Mouse (Mus musculus) forebrain, postnatal 0 days (tissue): ENCODE data around the gene Ccdc32. TPM values are rescaled to one million over a fixed set of nuclear protein-coding genes. Genes with fewer than 3 reads are reported as not detected.

Experiments used
- ATAC-seq: fragments of 200-750 bp; cut with Nextera tagmentation; 2 replicates; pipeline ENCODE4 v1.8.0; 2017; ENCODE audit warnings: mild to moderate bottlenecking, moderate library complexity
- DNase-seq: peaks from one replicate; pipeline ENCODE4 v3.0.0-alpha.2; 2015
- H3K27ac ChIP-seq: fragments of 300-500 bp; sonication (generic); 2 replicates; pipeline ENCODE4 v1.5.1; 2014; ENCODE audit warnings: low read depth, mild to moderate bottlenecking, antibody characterized with exemption, low read length, moderate library complexity, mixed read lengths
- H3K27me3 ChIP-seq: fragments of 300-500 bp; sonication (generic); 2 replicates; pipeline ENCODE4 v1.6.1; 2014; ENCODE audit warnings: mild to moderate bottlenecking, low read length, mixed read lengths; ENCODE audit not compliant: insufficient read depth
- H3K36me3 ChIP-seq: fragments of 300-500 bp; sonication (generic); 2 replicates; pipeline ENCODE4 v1.6.1; 2014; ENCODE audit warnings: mild to moderate bottlenecking, moderate library complexity; ENCODE audit not compliant: insufficient read depth
- H3K4me1 ChIP-seq: fragments of 300-500 bp; sonication (generic); 2 replicates; pipeline ENCODE4 v1.6.1; 2014; ENCODE audit warnings: antibody characterized with exemption; ENCODE audit not compliant: insufficient read depth
- H3K4me2 ChIP-seq: fragments of 300-500 bp; sonication (generic); 2 replicates; pipeline ENCODE4 v1.6.1; 2014; ENCODE audit warnings: low read depth, mild to moderate bottlenecking, moderate library complexity
- H3K4me3 ChIP-seq: fragments of 300-500 bp; sonication (generic); 2 replicates; pipeline ENCODE4 v1.5.1; 2014; ENCODE audit warnings: low read depth, low read length, mixed read lengths
- H3K9ac ChIP-seq: fragments of 300-500 bp; sonication (generic); 2 replicates; pipeline ENCODE4 v1.6.1; 2014; ENCODE audit warnings: mild to moderate bottlenecking
- H3K9me3 ChIP-seq: fragments of 300-500 bp; sonication (generic); 2 replicates; pipeline ENCODE4 v1.6.1; 2016; ENCODE audit warnings: low read length
- CTCF ChIP-seq: sonication (generic); IDR thresholded peaks from 2 replicates; pipeline ENCODE4 v1.5.1; 2016; ENCODE audit warnings: antibody characterized with exemption, control low read depth, low read depth
- WGBS: fragments of 180-500 bp; shearing (Covaris S2); extraction: QIAGEN DNeasy Blood & Tissue Kit; methylation state at CpG from one replicate; pipeline ENCODE4 v1.1.7; 2014; 5-methylcytosine and 5-hydroxymethylcytosine counted together
- polyA plus RNA-seq: library from polyadenylated mRNA; unstranded; fragments of >200 nt; fragmentation: Nextera tagmentation; extraction: Ambion mirVana; gene quantifications from 2 replicates; pipeline ENCODE4 v1.2.1, GENCODE M21; 2015
- total RNA-seq: library from RNA; depleted of rRNA; stranded (reverse); fragments of >200 nt; gene quantifications from 2 replicates; pipeline ENCODE4 v1.2.3, GENCODE M21; 2014; rRNA removed

The Ccdc32 gene
- total and polyA plus RNA-seq, 2 experiments from 2014 or later, result 51.4 to 56.3 TPM

DNA sequence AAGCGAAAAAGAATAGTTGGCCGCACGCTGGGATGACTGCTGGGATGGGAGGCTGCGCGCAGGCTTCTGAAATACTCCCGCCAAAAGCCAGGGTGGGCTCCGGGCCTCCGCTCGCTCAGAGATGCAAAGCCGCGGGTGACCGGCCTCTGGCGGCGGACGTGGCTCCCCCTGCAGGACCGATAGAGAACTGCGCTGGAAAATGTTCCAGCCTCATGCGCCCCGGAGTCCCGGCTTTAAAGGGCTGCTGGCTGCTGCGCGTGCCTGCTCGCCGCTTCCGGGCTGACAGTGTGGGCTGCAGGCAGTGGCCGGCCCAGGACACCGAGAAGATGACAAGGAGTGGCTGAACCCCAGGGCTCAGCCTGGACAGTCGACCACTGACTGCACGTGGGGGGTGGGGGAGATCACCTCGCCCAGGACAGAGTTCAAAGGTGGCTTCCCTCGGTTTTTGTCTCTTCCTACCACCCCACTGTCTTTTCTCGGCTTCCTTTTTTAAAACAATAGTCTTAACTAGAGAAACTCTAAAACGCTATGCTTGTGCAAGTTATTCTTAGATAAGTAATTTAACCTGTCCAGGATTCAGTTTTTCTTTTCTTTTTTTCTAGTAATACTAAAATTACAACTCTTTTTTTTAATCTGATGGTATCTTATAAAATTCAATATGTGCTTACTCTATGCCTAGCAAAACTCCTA, 56.4 kb downstream of the Ccdc32 start:
- Histone ChIP-seq H3K9me3 (no peaks in the 10 kb centered on the region), H3K9ac (peak overlapping the region; percentile 40; the same call in 1 of the 2 replicates), H3K36me3 (no peaks in the 10 kb centered on the region), H3K27me3 (peaks cover 23% of the 10 kb centered on the region), H3K4me2 (peak overlapping the region; percentile 84), H3K4me1 (0 out of 2 replicates have a peak, but pooled peaks cover 2% of the 10 kb centered on the region), H3K27ac (no peak overlapping the region), H3K4me3 (peak overlapping the region; percentile 39)
- peak; percentile 67 for ATAC-seq
- 2% methylated on average over 33 of the region's 33 CpGs for WGBS
- DNase-seq, result peak; percentile 91
- TF ChIP-seq CTCF, result peak; percentile 90

DNA sequence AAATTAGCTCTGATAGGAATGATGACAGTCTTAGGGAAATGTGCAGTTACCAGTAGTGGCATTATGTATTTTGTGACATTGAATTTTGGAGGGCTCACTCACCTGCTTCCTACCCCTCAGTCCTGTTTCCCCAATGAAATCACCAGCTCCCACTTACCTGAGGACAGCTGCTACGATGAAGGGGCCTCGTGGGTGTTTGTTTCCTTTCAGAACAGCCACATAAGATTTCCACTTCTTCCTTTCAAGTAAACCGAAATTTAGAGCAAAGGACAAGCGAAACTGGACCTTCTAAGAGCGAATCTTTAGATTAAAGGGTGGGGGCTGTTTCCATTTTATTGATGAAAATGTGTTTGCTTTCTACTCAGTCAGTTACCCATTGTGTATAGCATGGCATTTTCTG, 57.1 kb downstream of the Ccdc32 start:
- Histone ChIP-seq H3K4me3 (no peak overlapping the region), H3K27ac (no peak overlapping the region), H3K4me2 (0 out of 2 replicates have a peak overlapping the region, but pooled peaks have one; percentile 84), H3K9me3 (no peaks in the 10 kb centered on the region), H3K27me3 (peaks cover 17% of the 10 kb centered on the region), H3K36me3 (no peaks in the 10 kb centered on the region), H3K9ac (no peak overlapping the region), H3K4me1 (0 out of 2 replicates have a peak, but pooled peaks cover 2% of the 10 kb centered on the region)
- no peak for DNase-seq
- no peak for ATAC-seq
- WGBS, result 78% methylated on average over 5 of the region's 5 CpGs
- TF ChIP-seq CTCF, result no peak

DNA sequence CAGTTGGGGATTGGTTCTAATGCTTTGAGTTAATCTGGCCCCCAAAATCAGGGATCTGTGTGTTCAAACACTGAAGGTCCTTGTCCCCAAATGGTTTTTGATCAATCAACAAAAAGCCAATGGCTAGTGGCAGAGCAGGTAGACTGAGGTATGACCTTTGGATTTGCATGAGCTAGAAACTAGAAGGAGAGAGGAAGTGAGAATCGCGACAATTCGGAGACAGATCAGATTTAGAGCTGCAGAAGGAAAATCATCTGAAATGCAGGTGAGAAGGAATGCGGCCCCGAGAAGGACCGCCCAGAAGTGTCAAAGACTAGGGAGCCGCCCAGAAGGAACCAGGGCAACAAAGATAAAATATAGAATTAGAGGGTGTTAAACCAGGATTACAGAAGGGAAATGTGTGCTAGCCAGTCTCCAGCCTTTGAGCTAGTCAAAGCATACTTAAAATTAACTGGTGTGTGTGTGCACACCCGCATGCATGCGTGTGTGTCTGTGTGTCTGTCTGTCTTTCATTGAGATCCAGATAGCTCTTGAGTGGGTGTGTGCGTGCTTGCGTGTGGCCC, 59.5 kb downstream of the Ccdc32 start:
- no peak overlapping the region for H3K4me3 ChIP-seq
- H3K9me3 ChIP-seq, result no peaks in the 10 kb centered on the region
- 0 out of 2 replicates have a peak, but pooled peaks cover 2% of the 10 kb centered on the region for H3K4me1 ChIP-seq
- no peak overlapping the region for H3K4me2 ChIP-seq
- no peak overlapping the region for H3K27ac ChIP-seq
- no peak for ATAC-seq
- H3K9ac ChIP-seq, result no peak overlapping the region
- WGBS, result 88% methylated on average over 11 of the region's 11 CpGs
- H3K27me3 ChIP-seq, result peaks cover 12% of the 10 kb centered on the region
- H3K36me3 ChIP-seq, result no peaks in the 10 kb centered on the region
- TF ChIP-seq CTCF, result no peak
- DNase-seq, result no peak

Other genes starting within 250 kb of the Ccdc32 start
- gene Disp2, start 249.7 kb downstream of the Ccdc32 start, total RNA-seq, result 48.4 and 91.3 TPM in 2 replicates
- 25.4 and 40.4 TPM in 2 replicates for gene Disp2, start 249.7 kb downstream of the Ccdc32 start, polyA plus RNA-seq
- 7.1 and 7.5 TPM in 2 replicates for gene Knstrn, start 215.4 kb downstream of the Ccdc32 start, total RNA-seq
- 11.9 and 13.1 TPM in 2 replicates for gene Knstrn, start 215.4 kb downstream of the Ccdc32 start, polyA plus RNA-seq
- 49.0 and 50.5 TPM in 2 replicates for gene Ivd, start 167.4 kb downstream of the Ccdc32 start, total RNA-seq
- 42.9 and 45.8 TPM in 2 replicates for gene Ivd, start 167.4 kb downstream of the Ccdc32 start, polyA plus RNA-seq
- 18.0 and 19.9 TPM in 2 replicates for gene Bahd1, start 129.0 kb downstream of the Ccdc32 start, total RNA-seq
- gene Bahd1, start 129.0 kb downstream of the Ccdc32 start, polyA plus RNA-seq, result 4.6 and 5.1 TPM in 2 replicates
- gene Chst14, start 102.9 kb downstream of the Ccdc32 start, total RNA-seq, result 2.9 and 4.0 TPM in 2 replicates
- gene Chst14, start 102.9 kb downstream of the Ccdc32 start, polyA plus RNA-seq, result 3.6 and 3.9 TPM in 2 replicates
- 9.4 and 10.3 TPM in 2 replicates for gene Rpusd2, start 5.4 kb upstream of the Ccdc32 start, total RNA-seq
- gene Rpusd2, start 5.4 kb upstream of the Ccdc32 start, polyA plus RNA-seq, result 3.6 TPM in 2 replicates
- 4.6 and 5.0 TPM in 2 replicates for gene Knl1, start 17.7 kb upstream of the Ccdc32 start, total RNA-seq
- 3.8 and 5.2 TPM in 2 replicates for gene Knl1, start 17.7 kb upstream of the Ccdc32 start, polyA plus RNA-seq
- gene Rad51, start 83.4 kb upstream of the Ccdc32 start, total RNA-seq, result 1.2 and 1.4 TPM in 2 replicates
- 6.3 and 8.4 TPM in 2 replicates for gene Rad51, start 83.4 kb upstream of the Ccdc32 start, polyA plus RNA-seq
- 45.8 and 57.3 TPM in 2 replicates for gene Rmdn3, start 127.6 kb upstream of the Ccdc32 start, total RNA-seq
- gene Rmdn3, start 127.6 kb upstream of the Ccdc32 start, polyA plus RNA-seq, result 36.4 and 39.5 TPM in 2 replicates
- 0.38 TPM in 1 of 2 replicates, not detected in the other for gene Gchfr, start 138.4 kb upstream of the Ccdc32 start, total RNA-seq
- gene Gchfr, start 138.4 kb upstream of the Ccdc32 start, polyA plus RNA-seq, result 1.5 and 1.9 TPM in 2 replicates
- gene Gm14137, start 145.1 kb upstream of the Ccdc32 start, total RNA-seq, result 0.08 TPM in 1 of 2 replicates, not detected in the other
- 0.09 and 0.28 TPM in 2 replicates for gene Gm14137, start 145.1 kb upstream of the Ccdc32 start, polyA plus RNA-seq
- gene Zfyve19, start 179.2 kb upstream of the Ccdc32 start, total RNA-seq, result 37.4 and 38.6 TPM in 2 replicates
- gene Zfyve19, start 179.2 kb upstream of the Ccdc32 start, polyA plus RNA-seq, result 58.3 and 62.5 TPM in 2 replicates
- 30.6 and 41.9 TPM in 2 replicates for gene Dnajc17, start 179.4 kb upstream of the Ccdc32 start, total RNA-seq
- gene Dnajc17, start 179.4 kb upstream of the Ccdc32 start, polyA plus RNA-seq, result 25.2 and 27.0 TPM in 2 replicates
- not detected in 2 replicates for gene Ppp1r14d, start 200.5 kb upstream of the Ccdc32 start, total RNA-seq
- not detected in 2 replicates for gene Ppp1r14d, start 200.5 kb upstream of the Ccdc32 start, polyA plus RNA-seq
- 1.6 and 1.8 TPM in 2 replicates for gene Spint1, start 208.0 kb upstream of the Ccdc32 start, total RNA-seq
- 0.52 and 1.1 TPM in 2 replicates for gene Spint1, start 208.0 kb upstream of the Ccdc32 start, polyA plus RNA-seq
- 20.5 and 27.8 TPM in 2 replicates for gene Rhov, start 241.9 kb upstream of the Ccdc32 start, total RNA-seq
- 22.9 and 29.3 TPM in 2 replicates for gene Rhov, start 241.9 kb upstream of the Ccdc32 start, polyA plus RNA-seq